Mouse (Mus musculus) stomach, postnatal 0 days (tissue): ENCODE measurements around the gene Smim15. TPM values are rescaled to one million over a fixed set of nuclear protein-coding genes. Genes with fewer than 3 reads are reported as not detected.

Experiments
- ATAC-seq: fragments of 200-750 bp; cut with Nextera tagmentation; 2 replicates; pipeline ENCODE4 v1.8.0; 2017; ENCODE audit not compliant: low FRiP score, low TSS enrichment
- DNase-seq: peaks from one replicate; pipeline ENCODE4 v3.0.0-alpha.2; 2016; ENCODE audit warnings: low spot score
- H3K27ac ChIP-seq: fragments of 300-500 bp; sonication (generic); replicated peaks from 2 replicates; pipeline ENCODE4 v1.5.1; 2014; ENCODE audit warnings: mild to moderate bottlenecking, control low read depth
- H3K27me3 ChIP-seq: fragments of 300-500 bp; sonication (generic); 2 replicates; pipeline ENCODE4 v1.6.1; 2014; ENCODE audit warnings: low read length; ENCODE audit not compliant: control insufficient read depth, insufficient read depth
- H3K36me3 ChIP-seq: fragments of 300-500 bp; sonication (generic); 2 replicates; pipeline ENCODE4 v1.6.1; 2014; ENCODE audit warnings: low read length, mixed read lengths; ENCODE audit not compliant: control insufficient read depth, insufficient read depth
- H3K4me1 ChIP-seq: fragments of 300-500 bp; sonication (generic); replicated peaks from 2 replicates; pipeline ENCODE4 v1.6.1; 2014; ENCODE audit warnings: antibody characterized with exemption; ENCODE audit not compliant: control insufficient read depth, insufficient read depth
- H3K4me2 ChIP-seq: fragments of 300-500 bp; sonication (generic); replicated peaks from 2 replicates; pipeline ENCODE4 v1.6.1; 2014; ENCODE audit warnings: low read depth, mild to moderate bottlenecking, control low read depth, moderate library complexity
- H3K4me3 ChIP-seq: fragments of 300-500 bp; sonication (generic); 2 replicates; pipeline ENCODE4 v1.5.1; 2014; ENCODE audit warnings: low read depth, low read length, control low read depth
- H3K9ac ChIP-seq: fragments of 300-500 bp; sonication (generic); 2 replicates; pipeline ENCODE4 v1.6.1; 2014; ENCODE audit warnings: mild to moderate bottlenecking, low read length, control low read depth, mixed read lengths
- H3K9me3 ChIP-seq: fragments of 300-500 bp; sonication (generic); 2 replicates; pipeline ENCODE4 v1.6.1; 2016; ENCODE audit warnings: low read length; ENCODE audit not compliant: control insufficient read depth
- CTCF ChIP-seq: IDR thresholded peaks from 2 replicates; pipeline ENCODE4 v1.5.1; 2016; ENCODE audit warnings: antibody characterized with exemption, low read depth, mild to moderate bottlenecking, moderate library complexity
- EP300 ChIP-seq: optimal IDR thresholded peaks from 2 replicates; pipeline ENCODE3; 2016; ENCODE audit warnings: antibody characterized with exemption
- WGBS: fragments of 180-500 bp; shearing (Covaris S2); extraction: QIAGEN DNeasy Blood & Tissue Kit; methylation state at CpG from one replicate; pipeline ENCODE4 v1.1.7; 2014; 5-methylcytosine and 5-hydroxymethylcytosine counted together
- polyA plus RNA-seq: library from polyadenylated mRNA; unstranded; fragments of >200 nt; fragmentation: Nextera tagmentation; extraction: Ambion mirVana; gene quantifications from 2 replicates; pipeline ENCODE4 v1.2.1, GENCODE M21; 2015

Smim15 gene
- polyA plus RNA-seq, 1 experiment from 2014 or later: 46.5 TPM

GRCm38 (mm10) chr13:108047364-108047763, 3.1 kb downstream of the Smim15 start:
- Histone ChIP-seq H3K9ac (no peak overlapping the region), H3K27me3 (no peaks in the 10 kb centered on the region), H3K36me3 (no peaks in the 10 kb centered on the region), H3K4me2 (no peak overlapping the region), H3K27ac (no peak overlapping the region), H3K9me3 (no peaks in the 10 kb centered on the region), H3K4me3 (no peak overlapping the region), H3K4me1 (0 out of 2 replicates have a peak, but pooled peaks cover 5% of the 10 kb centered on the region)
- no peak for TF ChIP-seq CTCF
- TF ChIP-seq EP300: no peak
- ATAC-seq (no peak), DNase-seq (no peak)
- 75% methylated on average over 6 of the region's 6 CpGs for WGBS

GRCm38 (mm10) chr13:108056896-108057295, 12.7 kb downstream of the Smim15 start:
- H3K27ac ChIP-seq: no peak overlapping the region
- DNase-seq (no peak), ATAC-seq (no peak)
- no peak overlapping the region for H3K9ac ChIP-seq
- H3K4me2 ChIP-seq: no peak overlapping the region
- WGBS: 39% methylated on average over 3 of the region's 3 CpGs
- TF ChIP-seq CTCF (no peak), EP300 (no peak)
- no peaks in the 10 kb centered on the region for H3K4me1 ChIP-seq
- no peaks in the 10 kb centered on the region for H3K36me3 ChIP-seq
- no peaks in the 10 kb centered on the region for H3K9me3 ChIP-seq
- H3K4me3 ChIP-seq: no peak overlapping the region
- no peaks in the 10 kb centered on the region for H3K27me3 ChIP-seq

GRCm38 (mm10) chr13:108060286-108060885, 16.1 kb downstream of the Smim15 start:
- Histone ChIP-seq H3K9me3 (no peaks in the 10 kb centered on the region), H3K4me1 (no peaks in the 10 kb centered on the region), H3K4me3 (no peak overlapping the region), H3K36me3 (no peaks in the 10 kb centered on the region), H3K9ac (no peak overlapping the region), H3K4me2 (no peak overlapping the region), H3K27me3 (no peaks in the 10 kb centered on the region), H3K27ac (no peak overlapping the region)
- WGBS: 36% methylated on average over 7 of the region's 7 CpGs
- DNase-seq (no peak), ATAC-seq (no peak)
- TF ChIP-seq CTCF (no peak), EP300 (no peak)

GRCm38 (mm10) chr13:108060936-108061578, 16.8 kb downstream of the Smim15 start:
- Histone ChIP-seq H3K4me2 (no peak overlapping the region), H3K9me3 (no peaks in the 10 kb centered on the region), H3K4me1 (no peaks in the 10 kb centered on the region), H3K27me3 (no peaks in the 10 kb centered on the region), H3K4me3 (no peak overlapping the region), H3K36me3 (no peaks in the 10 kb centered on the region), H3K9ac (no peak overlapping the region), H3K27ac (no peak overlapping the region)
- DNase-seq: no peak
- 64% methylated on average over 8 of the region's 8 CpGs for WGBS
- no peak for ATAC-seq
- TF ChIP-seq EP300 (no peak), CTCF (no peak)

GRCm38 (mm10) chr13:108062900-108063299, 18.7 kb downstream of the Smim15 start:
- Histone ChIP-seq H3K9me3 (no peaks in the 10 kb centered on the region), H3K9ac (no peak overlapping the region), H3K4me3 (no peak overlapping the region), H3K27ac (no peak overlapping the region), H3K4me2 (no peak overlapping the region), H3K36me3 (no peaks in the 10 kb centered on the region), H3K4me1 (no peaks in the 10 kb centered on the region), H3K27me3 (no peaks in the 10 kb centered on the region)
- WGBS: 59% methylated on average over 5 of the region's 5 CpGs
- ATAC-seq (no peak), DNase-seq (no peak)
- TF ChIP-seq EP300 (no peak), CTCF (no peak)

- Histone ChIP-seq H3K27me3 (no peaks in the 10 kb centered on the region), H3K27ac (no peak overlapping the region), H3K4me1 (no peaks in the 10 kb centered on the region), H3K9me3 (no peaks in the 10 kb centered on the region), H3K36me3 (no peaks in the 10 kb centered on the region), H3K9ac (no peak overlapping the region), H3K4me2 (no peak overlapping the region), H3K4me3 (no peak overlapping the region)
- no peak for ATAC-seq
- DNase-seq: no peak
- WGBS: 56% methylated on average over 11 of the region's 11 CpGs
- no peak for TF ChIP-seq EP300
- TF ChIP-seq CTCF: peak; percentile 40
Measured at GRCm38 (mm10) chr13:108063374-108064134, 19.3 kb downstream of the Smim15 start.
